Mouse (Mus musculus): Measurements from ENCODE around the gene Rnf115.

The Rnf115 gene

DNA sequence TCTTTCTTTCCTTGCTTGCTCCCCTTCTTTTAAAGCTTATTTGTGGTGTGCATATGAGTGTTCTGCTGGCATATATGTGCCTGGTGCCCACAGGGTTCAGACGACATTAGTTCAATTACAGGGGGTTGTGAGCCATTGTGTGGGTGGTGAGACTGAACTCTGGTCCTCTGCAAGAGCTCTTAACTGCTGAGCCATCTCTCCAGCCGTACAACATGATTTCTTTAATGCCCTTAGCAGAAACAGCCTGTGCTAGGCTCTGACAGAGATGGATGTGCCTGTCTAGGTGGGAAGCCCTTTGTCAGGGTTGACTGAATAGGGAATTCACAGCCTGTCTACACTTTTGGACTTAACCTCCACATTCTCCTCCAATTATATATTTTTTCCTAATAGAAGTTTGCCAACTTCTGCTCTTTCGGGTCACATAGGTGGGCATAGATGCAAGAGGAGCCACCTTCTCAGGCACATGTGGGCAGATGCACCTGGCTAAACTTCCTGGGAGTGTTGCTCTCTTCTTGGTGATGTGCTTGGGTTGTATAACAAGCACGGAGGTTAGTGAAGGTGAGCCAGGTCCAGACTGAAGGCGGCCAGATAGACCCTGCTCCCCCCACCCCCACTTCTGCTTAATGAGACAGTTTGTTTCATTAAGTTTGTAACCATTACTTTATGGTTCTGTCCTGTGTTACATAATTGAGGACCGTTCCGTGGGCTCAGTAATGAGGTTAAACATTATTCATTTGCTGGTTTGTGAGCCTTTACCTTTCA lies 107.3 kb downstream of the Rnf115 start:
- no peak for DNase-seq (ENCODE audit: low read depth)

DNA sequence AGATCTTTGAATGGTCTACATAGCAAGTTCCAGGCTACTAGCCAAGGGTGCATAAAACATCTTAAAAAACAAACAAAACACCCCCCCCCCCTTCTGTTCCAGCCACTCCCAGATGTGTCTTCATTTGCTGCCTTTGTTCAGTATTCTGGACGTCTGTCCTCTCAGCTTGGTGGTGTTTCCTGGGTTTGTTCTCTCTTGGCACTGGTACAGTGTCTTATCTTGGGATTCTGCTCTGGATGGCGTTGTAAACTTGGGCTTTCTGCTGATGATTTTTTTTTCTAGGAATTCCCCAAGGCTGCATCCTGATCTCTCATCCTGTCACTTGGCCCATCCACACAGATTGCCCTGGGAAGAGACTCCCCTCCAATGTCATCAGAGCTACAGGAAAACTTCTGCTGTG lies 109.0 kb downstream of the Rnf115 start:
- no peak for DNase-seq (ENCODE audit: low read depth)

DNA sequence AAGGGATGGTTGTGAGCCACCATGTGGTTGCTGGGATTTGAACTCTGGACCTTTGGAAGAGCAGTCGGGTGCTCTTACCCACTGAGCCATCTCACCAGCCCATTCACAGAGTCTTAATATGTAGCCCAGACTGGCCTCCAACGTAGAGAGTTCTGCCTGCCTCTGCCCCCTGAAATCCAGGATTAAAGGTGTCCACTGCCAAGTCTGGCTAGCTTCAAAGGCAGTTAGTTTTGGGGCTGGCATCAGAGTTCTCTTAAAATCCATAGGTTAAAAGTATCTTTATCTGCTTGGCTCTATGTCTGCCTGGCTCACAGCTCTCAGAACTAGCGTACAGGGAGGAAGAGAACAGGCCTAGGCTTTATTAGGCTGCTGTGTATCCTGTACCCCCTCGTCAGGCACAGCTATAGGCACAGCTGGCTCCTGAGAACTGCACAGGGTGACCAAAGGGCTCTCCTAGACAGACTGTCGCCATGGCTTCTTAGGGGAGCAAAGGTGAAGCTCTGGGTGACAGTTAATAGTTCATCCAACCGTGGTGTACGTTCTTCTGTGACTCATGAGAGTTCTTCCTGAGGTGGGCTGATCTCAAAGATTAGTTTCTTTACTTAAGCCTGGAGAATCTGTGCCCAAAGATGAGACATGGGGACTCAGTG lies 111.7 kb downstream of the Rnf115 start:
- no peak for DNase-seq (ENCODE audit: low read depth)
